Mouse (Mus musculus): ENCODE results near the gene Pde10a.

DNA sequence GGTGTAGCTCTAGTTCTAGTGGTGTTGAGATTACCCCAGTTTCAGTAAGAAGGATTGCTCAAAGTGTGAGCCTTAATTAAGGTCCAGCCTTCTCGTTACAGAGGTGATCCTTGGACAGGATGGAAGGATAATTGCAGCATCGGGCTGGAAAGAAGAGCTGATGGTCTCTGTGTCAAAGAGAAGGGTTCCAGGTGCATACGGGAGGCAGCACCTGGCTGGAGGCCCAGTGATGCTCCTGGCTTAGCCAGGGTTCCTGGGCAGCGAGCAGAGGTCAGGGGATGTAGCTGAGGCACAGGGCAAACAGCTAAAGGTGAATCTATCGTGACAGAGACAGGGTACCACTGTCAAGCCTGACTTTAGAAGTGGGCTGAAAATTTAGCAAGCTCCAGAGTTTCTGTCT, 290.7 kb downstream of the Pde10a start:
- TF ChIP-seq POLR2A (IDR thresholded peaks at IDR 0.05; ENCODE audit: low read depth, low read length) (no peak), CTCF (conservative IDR thresholded peaks at IDR 0.05; ENCODE audit: insufficient read depth, insufficient read length, low read depth, low read length) (no peak)
